Mouse (Mus musculus) induced T-regulatory cell, adult 2 months (primary cell): ENCODE measurements around the gene Metap1.
A peak's percentile ranks its signal among the peaks of the same experiment; 100 is the strongest.
"Not testable (repeated sequence)": the region's sequence is repeated elsewhere in the genome, so short reads cannot be mapped to it uniquely, and the experiment has no call there.

Source experiments
- DNase-seq: peaks from one replicate; pipeline ENCODE4 v3.0.0-alpha.2; 2012; ENCODE audit warnings: low read depth

Metap1 gene

DNA sequence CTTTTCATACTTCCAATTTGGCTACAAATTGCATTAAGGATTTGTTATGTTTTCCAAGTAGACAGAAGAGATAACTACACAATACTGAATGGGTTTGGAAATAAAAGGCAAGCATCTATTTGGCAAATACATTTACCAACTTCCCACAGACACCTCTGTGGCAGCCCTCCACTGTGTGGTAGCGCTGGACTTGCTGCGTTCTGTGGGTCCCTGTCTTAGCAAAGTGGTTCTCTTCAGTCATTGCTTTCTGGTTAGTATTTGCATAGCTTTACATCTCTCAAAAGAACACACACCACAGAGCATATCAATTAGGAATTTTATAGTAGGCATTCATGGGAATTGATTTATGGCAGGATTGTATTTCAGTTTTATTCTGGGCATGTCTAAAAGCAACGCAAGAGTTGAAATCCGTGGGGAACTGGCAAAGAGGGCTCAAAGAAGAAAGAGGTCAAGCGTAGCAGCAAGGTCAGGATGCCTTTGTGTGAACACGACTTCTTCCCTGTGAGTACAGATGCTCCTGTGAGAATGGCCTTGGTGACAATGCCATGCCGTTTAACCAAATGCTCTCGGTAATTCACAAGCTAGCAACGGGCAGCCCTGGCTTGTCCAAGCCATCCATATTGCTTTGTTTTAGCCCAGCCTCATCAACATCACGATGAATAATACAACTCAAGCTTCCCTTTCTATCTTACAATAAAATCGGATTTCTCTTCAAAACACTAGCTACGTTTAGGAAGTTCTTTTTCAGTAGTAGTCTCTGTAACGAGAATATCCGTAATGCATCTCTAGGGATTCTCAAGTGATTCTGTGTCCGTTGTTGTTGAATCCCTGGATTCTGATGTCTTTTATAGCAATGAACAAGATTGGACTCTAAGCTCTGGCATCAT, 10.8 kb upstream of the Metap1 start:
- DNase-seq = no peak

DNA sequence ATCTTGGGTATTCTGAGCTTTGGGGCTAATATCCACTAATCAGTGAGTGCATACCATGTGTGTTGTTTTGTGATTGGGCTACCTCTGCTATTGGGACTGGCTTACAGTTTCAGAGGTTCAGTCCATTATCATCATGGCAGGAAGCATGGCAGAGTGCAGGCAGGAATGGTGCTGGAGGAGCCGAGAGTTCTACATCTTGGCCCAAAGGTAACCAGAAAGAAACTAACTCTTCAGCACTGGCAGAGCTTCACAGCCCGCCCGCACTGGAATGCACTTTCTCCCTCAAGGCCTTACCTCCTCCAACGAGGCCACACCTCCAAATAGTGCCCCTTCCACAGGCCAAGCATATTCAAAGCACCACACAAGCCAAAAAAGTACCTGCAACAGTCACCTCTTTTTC, 9.4 kb upstream of the Metap1 start:
- DNase-seq = no peak

DNA sequence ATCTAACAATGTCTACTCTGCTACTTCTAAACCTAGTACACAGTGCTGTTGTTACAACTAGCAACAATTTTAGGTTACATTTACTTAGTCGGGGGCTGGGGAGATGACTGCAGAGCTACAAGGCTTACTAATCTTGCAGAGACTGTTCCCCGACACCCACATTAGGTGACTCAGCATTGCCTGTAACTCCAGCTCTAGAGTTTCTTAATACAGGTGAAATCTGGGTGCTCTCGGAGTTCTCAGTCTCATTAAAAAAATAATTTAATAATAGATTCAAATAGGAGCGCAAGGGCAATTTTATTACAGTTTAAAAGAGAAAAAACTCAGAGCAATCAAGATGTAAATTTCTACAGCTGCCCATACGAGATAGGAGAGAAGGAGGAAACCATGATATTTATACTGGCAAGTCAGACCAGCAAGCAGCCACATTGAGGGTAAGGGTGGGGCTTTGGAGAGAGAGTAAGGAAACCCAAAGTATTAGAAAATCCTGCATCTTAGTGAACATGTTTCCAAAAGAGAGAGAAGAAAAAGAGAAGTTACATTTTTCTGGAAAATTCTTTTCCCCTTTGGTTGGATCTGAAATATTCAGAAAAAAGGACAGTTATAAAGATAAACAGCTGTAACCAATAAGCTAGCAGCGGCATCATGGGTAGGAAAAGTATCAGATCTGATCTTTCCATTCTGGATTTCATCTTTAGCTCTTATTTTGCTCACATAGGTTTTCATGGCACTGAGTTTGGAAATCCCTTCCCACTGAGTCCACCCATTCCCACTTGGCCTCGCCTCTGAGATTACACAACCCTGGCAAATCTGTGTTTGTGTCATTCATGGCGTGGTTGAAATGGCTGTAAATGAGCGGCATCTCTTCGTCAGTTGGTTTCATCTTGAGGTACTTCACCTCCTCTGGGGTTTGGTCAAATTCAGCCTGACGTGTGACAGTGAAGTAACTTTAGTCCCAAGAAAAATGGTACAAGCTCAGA, 6.1 kb upstream of the Metap1 start:
- no peak for DNase-seq

DNA sequence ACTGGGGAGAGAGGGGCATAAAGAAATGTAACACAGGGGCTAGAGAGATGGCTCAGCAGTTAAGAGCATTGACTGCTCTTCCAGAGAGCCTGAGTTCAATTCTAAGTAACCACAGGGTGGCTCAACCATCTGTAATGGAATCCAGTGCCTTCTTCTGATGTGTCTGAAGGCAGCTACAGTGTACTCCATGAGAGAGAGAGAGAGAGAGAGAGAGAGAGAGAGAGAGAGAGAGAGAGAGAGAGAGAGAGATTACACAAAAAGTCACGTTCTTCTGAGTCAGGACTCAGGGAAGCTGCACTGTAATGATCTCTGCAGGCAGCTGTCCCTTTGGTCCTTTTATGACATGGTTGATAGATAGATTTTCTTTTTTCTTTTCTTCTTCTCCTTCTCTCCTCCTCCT, 5.2 kb upstream of the Metap1 start:
- DNase-seq = no peak

DNA sequence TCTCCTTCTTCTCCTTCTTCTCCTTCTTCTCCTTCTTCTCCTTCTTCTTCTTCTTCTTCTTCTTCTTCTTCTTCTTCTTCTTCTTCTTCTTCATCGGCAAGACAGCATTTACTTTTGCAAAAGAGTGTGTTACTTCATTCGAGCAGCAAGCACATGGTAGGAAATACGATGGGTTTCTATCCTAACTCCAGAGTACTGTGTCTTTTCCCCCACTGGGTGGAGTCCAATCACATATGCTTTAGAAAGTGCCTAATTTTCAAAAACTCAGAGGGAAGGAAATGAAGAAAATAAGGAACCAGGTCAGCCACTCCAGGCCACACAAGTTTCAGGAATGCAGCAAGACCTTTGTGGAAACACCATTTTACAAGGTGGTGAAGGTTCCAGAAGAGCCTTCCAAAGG, 4.4 kb upstream of the Metap1 start:
- no peak for DNase-seq

DNA sequence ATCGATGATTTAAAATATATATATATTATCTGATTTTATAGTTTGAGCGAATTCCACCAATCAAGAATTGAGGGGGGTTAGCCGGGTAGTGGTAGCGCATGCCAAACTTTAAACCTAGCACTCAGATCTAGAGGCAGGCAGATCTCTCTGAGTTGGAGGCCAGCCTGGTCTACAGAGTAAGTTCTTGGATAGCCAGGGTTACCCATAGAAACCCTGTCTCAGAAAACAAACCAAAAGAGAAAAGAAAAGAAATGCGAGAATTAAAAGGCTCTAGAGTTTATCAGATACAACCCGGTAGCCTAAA, 671 bp upstream of the Metap1 start:
- DNase-seq = peak; percentile 34

DNA sequence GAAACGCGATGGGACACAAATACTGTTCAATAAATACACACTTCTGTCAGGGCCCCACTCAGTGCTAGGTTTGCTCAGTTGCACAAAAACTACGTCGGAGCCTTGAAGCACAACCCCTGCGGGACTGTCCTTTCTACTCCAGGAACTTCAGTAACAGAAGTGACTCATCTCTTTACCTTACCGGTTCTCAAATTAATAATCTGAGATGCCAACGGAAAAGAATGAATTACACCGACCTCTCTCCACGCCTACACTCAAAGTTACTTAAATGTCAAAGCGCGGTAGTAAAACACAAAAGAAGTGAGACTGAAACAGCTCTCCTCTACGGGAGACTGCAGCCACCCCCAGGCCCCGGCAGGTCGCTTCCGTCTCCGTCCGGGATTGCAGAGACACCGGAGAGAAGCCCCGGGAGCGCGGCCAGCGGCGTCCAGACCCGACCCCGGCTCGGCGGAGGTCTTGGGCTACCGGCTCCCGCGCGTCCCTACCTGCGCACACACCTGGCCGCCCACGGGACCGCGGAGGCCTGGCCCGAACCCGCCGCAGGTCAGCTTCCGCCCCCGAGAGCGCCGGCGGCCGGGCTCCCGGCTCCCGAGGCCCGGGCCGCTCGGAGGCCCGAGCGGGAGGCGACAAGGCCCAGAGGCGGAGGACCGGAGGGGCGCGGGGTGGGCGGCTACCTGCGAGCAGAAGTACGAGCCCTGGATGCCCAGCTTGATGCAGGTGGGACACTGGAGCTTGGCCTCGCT, 560 bp downstream of the Metap1 start:
- DNase-seq = peak; percentile 69

DNA sequence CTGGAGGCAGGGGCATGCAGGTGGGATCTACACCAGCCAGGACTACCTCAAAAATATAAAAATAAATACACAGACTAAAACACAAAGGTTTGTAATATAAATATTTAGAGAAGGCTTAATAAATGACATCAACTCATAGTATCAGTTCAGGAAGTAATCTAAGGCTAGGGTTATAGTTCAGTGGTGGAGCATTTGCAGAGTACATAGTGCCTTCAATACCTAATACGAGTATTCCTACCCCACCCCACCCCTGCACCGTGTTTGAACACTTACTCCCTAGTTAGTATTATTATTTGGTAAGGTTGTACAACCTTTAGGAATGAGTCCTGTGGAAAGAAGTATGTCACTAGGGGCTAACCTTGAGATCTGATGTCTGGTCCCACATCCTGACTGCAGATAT, 6.1 kb downstream of the Metap1 start:
- DNase-seq = no peak

DNA sequence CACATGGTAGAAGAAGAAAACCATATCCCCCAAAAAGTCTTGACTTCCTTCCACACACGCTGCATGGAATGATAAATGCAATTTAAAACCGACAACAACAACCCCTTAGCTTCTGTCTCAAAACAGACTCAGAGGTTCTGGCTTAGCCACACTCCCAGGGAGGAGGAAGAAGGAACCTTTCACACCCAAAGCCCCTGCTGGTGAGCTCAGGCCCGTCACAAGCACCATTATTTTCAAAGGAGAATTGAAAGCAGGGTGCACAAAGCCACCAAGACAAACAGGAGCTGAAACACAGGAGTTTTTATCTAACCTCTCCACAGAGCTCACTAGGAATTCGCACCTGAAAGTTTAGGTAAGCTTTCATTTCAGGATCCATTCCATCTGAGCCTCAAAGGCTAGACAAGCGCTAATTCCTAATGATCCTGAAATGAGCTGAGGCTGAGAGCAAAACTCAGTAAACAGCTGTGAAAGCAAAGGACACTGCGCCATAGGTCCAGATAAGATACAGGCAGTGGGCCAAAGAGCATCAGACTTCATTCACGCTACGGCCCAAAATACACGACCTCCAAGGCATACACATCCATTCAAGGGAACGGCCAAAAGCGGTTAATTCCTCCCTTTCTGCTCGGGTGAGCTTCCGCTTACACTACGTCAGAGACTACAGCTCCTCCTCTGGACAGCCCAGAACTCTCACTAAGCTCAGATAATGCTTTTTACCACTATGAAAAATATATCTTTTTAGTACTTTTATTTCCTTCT, 7.6 kb downstream of the Metap1 start:
- DNase-seq = no peak

DNA sequence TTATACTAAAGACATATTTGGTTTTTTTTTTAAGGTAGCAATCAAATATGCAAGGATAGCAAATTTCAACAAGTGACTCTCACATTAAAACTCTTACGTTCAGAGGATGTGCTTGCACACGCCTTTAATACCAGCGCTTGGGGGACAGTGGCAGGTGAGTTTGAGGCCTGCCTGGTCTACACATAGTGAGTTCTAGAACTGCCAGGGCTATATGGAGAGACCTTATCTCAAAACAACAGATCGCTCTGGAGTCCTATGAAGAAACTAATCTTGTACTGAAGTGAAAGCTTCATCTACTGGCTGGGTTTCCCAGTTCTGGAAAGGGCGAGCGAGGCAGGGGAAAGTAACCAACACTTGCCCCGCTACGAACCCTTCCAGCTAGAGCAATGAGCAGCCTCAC, 9.8 kb downstream of the Metap1 start:
- DNase-seq = no peak

DNA sequence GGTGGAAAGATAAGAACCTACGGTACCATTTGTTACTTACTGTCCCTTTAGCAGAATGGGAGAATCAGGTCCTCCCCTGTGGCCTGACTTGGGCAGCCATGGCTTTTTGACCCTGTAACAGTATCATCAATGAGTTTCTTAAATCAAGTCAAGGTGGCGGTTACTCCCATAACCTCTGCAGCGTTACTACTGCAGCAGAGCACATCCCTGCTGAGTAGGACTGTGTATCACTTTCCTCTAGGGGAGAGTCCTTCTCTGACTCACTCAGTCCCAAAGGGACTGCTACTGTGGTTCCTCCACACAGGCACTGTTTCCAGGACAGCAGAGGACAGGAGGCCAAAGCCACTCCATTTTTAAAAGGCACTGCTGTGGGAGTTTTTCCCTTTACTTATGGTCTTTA, 18.2 kb downstream of the Metap1 start:
- DNase-seq = no peak

DNA sequence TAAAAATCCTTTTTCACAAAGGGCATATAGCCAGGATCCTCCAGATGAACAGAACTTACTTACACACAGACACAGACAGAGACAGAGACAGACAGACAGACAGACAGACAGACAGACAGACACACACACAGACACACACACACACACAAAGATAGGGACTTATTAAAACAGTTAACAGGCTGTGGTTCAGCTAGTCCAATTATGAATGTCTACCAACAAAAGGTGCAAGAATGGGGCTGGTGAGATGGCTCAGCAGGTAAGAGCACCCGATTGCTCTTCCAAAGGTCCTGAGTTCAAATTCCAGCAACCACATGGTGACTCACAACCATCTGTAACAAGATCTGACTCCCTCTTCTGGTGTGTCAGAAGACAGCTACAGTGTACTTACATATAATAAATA, 22.7 kb downstream of the Metap1 start:
- DNase-seq = not testable (repeated sequence)

DNA sequence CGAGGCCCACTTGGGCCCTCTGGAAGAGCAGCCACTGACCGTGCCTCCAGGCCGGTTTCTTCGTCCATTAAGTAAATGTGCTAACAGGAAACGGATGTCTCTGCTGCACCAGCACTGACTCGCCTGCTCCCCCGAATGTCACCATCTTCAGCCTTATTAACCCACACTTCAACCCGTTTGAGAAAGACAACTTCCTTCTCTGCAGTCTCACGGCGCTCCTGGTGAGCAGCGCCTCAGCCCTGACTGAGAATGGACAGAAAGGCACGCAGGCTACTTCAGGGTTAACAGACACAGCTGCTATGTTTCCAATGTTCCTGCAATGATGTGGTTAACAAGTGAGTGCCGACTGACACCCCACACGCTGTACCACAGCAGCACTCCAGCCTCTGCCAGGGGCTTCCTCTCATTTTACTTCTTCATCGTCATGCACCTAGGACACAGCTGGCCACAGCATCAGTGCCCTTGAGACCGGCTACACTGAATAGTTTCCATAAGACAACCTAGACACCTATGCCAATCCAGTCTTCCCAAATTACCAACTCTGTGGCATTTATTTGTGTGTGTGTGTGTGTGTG, 24.7 kb downstream of the Metap1 start:
- DNase-seq = no peak

DNA sequence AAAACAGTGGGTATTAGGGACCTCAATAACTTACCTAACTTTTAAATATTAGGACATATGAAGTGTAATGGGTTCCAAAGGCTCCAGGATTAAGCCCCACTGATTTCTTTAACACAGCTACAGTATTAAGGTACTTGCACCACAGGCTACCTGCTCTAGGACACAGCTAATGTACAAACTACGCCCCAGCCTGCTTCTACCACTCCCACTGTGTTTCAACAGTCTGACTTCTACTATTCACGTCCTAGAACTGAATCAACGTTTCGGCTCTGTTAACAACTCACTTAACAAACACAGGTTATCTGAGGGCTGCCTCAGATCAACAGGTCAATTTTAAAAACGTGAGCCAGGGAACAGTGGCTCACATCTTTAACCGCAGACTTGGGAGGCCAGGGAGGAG, 25.5 kb downstream of the Metap1 start:
- no peak for DNase-seq

DNA sequence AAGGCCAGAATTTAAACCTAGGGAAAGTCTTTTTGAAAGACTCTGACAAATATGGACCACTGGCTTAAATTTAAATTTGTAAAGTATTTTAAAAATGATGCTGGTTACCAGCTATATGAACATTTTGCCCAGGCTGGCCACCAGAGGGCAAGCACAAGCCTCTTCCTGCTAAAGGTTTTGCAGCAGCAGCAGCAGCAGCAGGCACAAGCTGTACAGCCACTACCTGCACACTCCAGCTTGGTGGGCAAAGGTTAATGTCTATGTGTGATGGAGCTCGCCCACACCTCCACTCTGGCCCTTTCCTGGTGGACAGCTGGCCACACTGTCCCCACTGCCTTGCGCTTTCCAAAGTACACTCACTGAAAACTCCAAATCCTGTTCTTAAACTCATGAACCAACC, 26.2 kb downstream of the Metap1 start:
- DNase-seq = peak; percentile 41

DNA sequence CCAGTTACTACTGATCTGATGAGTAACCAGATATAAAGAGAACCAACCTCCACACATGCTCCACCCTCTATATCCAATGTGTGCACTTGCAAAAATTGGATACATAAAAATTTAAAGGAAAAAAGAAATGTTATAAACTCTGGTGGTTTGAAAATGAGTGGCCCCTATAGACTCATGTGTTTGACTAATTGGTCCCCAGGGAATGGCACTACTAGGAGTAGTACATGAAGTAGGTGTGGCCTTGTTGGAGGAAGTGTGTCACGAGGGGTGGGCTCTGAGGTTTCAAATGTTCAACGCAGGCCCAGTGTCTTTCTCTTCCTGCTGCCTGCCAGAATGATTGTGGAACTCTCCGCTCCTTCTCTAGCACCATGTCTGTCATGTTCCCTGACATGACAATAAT, 27.5 kb downstream of the Metap1 start:
- no peak for DNase-seq

DNA sequence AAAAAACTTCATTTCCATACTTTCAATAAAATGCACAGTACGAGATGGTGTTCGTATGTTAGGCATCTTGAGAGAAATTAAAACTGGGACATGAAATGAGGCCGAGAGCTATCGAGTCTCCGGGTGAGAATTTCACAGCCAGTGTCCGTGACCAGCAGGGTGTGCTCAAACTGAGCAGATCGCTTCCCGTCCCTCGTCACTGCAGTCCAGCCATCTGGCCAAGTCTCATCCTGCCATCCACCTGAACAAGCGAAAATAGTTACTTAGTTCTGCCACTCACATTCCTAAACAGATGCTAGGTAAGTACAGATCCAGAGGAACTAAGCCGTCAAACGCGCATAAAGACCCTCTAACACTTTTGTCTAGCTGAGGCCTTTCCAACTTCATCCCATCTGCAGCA, 29.1 kb downstream of the Metap1 start:
- no peak for DNase-seq

DNA sequence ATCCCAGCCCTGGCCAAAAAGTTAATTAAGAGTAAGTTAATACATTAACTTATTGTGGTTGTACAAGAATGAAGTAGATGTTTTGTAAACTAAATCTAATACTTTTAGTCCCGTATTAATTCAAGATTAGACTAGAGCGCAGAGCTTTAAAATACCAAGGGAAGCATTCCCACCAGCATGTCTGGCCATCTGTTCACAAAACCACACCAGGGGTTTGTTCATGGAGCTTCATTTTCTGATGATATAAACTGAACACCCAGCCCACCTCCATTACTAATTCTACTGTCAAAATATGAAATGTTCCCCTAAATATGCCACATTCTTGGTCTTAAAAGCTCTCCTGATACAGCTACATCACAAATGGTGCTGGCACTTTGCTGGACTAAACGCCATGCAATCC, 30.9 kb downstream of the Metap1 start:
- DNase-seq = no peak

DNA sequence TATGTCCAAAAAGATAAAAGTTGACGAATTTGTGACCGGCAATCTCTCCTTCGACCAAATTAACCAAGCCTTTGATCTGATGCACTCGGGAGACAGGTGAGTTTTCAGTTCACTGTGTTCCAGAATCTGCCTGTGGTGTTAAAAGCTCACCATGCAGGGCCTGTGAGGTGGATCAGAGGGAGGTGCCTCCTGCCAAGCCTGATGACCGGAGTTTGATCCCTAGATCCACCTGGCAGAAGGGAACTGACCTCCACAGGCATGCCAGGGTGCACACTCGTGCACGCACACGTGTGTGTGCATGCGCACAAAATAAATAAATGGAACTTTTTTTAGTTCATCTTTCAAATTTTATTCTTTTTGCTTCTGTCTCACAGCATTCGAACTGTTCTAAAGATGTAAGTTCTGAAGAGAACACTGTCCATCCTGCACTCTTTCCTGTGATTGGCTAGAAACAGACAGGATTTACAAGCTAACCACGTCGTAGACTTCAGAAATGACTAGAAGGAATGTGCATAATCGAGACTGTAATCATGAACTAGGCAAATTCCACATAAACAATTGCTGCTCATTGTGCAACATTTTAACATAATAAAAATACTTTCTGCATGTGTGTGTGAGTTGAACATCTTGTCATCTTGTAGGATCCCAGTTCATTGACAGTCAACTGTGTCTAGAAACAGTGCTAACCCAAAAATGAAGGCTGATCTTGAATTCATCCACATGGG, 34.4 kb downstream of the Metap1 start:
- DNase-seq = no peak

DNA sequence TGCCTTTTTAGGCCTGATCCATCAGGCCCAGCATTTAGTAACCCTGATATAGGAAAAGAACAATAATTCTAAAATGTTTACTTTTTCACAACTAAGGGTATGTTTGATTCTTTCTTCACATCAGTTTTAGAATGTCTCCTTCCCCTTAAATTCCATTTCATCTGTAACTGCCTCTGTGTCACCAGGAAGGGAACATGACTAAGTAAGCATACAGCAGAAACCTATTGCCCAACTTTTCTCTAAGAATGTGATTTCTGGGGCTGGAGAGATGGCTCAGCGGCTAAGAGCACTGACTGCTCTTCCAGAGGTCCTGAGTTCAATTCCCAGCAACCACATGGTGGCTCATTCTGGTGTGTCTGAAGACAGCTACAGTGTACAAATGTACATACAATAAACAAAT, 35.1 kb downstream of the Metap1 start:
- no peak for DNase-seq

DNA sequence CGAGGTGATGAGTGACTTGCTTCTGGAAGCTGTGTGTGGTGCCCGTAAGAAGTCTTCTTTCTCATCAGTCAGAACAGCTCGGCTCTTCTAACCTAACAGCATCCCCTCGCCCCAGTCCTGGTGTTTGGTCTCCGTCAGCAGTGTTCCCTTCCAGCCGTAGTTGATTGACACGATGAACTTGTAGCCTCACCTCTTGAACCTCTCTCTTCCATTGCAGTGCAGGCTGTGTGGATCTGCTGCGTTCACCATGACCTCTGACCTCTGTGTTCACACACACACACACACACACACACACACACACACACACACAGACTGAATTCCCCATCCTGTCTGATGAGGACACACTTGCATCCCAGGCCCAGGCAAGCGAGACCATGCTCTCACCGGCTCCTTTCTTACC, 37.1 kb downstream of the Metap1 start:
- no peak for DNase-seq
